Mouse (Mus musculus): Measurements from ENCODE around the gene Slc26a5. TPM values are rescaled to one million over a fixed set of nuclear protein-coding genes. Genes with fewer than 3 reads are reported as not detected.

Slc26a5 gene
- total RNA-seq, 2 experiments from 2014 or later: 0.64 to 0.76 TPM

GRCm38 (mm10) chr5:21810924-21811323 lies 54.5 kb downstream of the Slc26a5 start:
- no peak for DNase-seq (ENCODE audit: low spot score in 2 of 2)

- DNase-seq (ENCODE audit: low spot score in 2 of 2): no peak
These were observed 60.6 kb downstream of the Slc26a5 start for GRCm38 (mm10) chr5:21804837-21805236.

- DNase-seq (ENCODE audit: low spot score in 2 of 2): no peak
These were observed 61.7 kb downstream of the Slc26a5 start for GRCm38 (mm10) chr5:21803691-21804188.

GRCm38 (mm10) chr5:21802907-21803306 lies 62.5 kb downstream of the Slc26a5 start:
- DNase-seq (ENCODE audit: low spot score in 2 of 2): no peak

GRCm38 (mm10) chr5:21792166-21792565 lies 73.2 kb downstream of the Slc26a5 start:
- no peak for DNase-seq (ENCODE audit: low spot score in 2 of 2)

- DNase-seq (ENCODE audit: low spot score in 2 of 2): no peak
These were observed 76.3 kb downstream of the Slc26a5 start for GRCm38 (mm10) chr5:21789061-21789460.

GRCm38 (mm10) chr5:21787186-21788105 lies 78.0 kb downstream of the Slc26a5 start:
- DNase-seq (ENCODE audit: low spot score in 2 of 2): no peak

GRCm38 (mm10) chr5:21786258-21787185 lies 78.9 kb downstream of the Slc26a5 start:
- DNase-seq (ENCODE audit: low spot score in 2 of 2): peak; percentile 94 to 95

GRCm38 (mm10) chr5:21785776-21786175 lies 79.6 kb downstream of the Slc26a5 start:
- no peak for DNase-seq (ENCODE audit: low spot score in 2 of 2)

GRCm38 (mm10) chr5:21785053-21785452 lies 80.4 kb downstream of the Slc26a5 start, which contains the start of the genes Dnajc2 and Psmc2:
Gene Dnajc2, minus strand, starts transcription at chr5:21785251.
Gene Psmc2, plus strand, starts transcription at chr5:21785283.
- DNase-seq (ENCODE audit: low spot score in 2 of 2): peak; percentile 85 to 91

GRCm38 (mm10) chr5:21784161-21785052 lies 81.0 kb downstream of the Slc26a5 start:
- no peak for DNase-seq (ENCODE audit: low spot score in 2 of 2)

GRCm38 (mm10) chr5:21776491-21776890 lies 88.9 kb downstream of the Slc26a5 start:
- no peak for DNase-seq (ENCODE audit: low spot score in 2 of 2)

- no peak for DNase-seq (ENCODE audit: low spot score in 2 of 2)
These were observed 95.6 kb downstream of the Slc26a5 start for GRCm38 (mm10) chr5:21769841-21770240.

- DNase-seq (ENCODE audit: low spot score in 2 of 2): no peak
These were observed 96.9 kb downstream of the Slc26a5 start for GRCm38 (mm10) chr5:21768506-21768905.

Other genes starting within 250 kb of the Slc26a5 start
- gene Fbxl13, start 220.0 kb downstream of the Slc26a5 start, total RNA-seq (2021): under 1 TPM; 0.36 to 0.78 TPM
- 10 to 100 TPM; 25.9 to 32.5 TPM for gene Armc10, start 219.8 kb downstream of the Slc26a5 start, total RNA-seq (2021)
- gene Napepld, start 164.2 kb downstream of the Slc26a5 start, total RNA-seq (2021): 1 to 10 TPM; 6.6 to 7.1 TPM
- gene Pmpcb, start 128.5 kb downstream of the Slc26a5 start, total RNA-seq (2021): 10 to 100 TPM; 64.6 to 66.2 TPM
- 10 to 100 TPM; 38.4 to 41.8 TPM for gene Dnajc2, start 80.4 kb downstream of the Slc26a5 start, total RNA-seq (2021)
- 100 to 1,000 TPM; 112 to 119 TPM for gene Psmc2, start 80.3 kb downstream of the Slc26a5 start, total RNA-seq (2021)